Mouse (Mus musculus) midbrain, embryonic 15.5 days (tissue): ENCODE data around the gene Olfr1033. TPM values are rescaled to one million over a fixed set of nuclear protein-coding genes. Genes with fewer than 3 reads are reported as not detected.

Source experiments
- polyA plus RNA-seq: library from polyadenylated mRNA; unstranded; fragments of >200 nt; fragmentation: Nextera tagmentation; extraction: Ambion mirVana; gene quantifications from 2 replicates; pipeline ENCODE4 v1.2.1, GENCODE M21; 2015

The Olfr1033 gene
- polyA plus RNA-seq, 1 experiment from 2014 or later, result not detected

Other genes with a start within 250 kb of the Olfr1033 start
- gene Olfr1014, start 247.9 kb upstream of the Olfr1033 start, polyA plus RNA-seq, result not detected in 2 replicates
- gene Olfr1015, start 238.6 kb upstream of the Olfr1033 start, polyA plus RNA-seq, result not detected in 2 replicates
- not detected in 2 replicates for gene Olfr1016, start 218.1 kb upstream of the Olfr1033 start, polyA plus RNA-seq
- not detected in 2 replicates for gene Olfr1018, start 202.2 kb upstream of the Olfr1033 start, polyA plus RNA-seq
- gene Olfr1019, start 175.2 kb upstream of the Olfr1033 start, polyA plus RNA-seq, result not detected in 2 replicates
- not detected in 2 replicates for gene Olfr1020, start 173.6 kb upstream of the Olfr1033 start, polyA plus RNA-seq
- not detected in 2 replicates for gene Olfr1022, start 152.0 kb upstream of the Olfr1033 start, polyA plus RNA-seq
- gene Olfr1023, start 135.0 kb upstream of the Olfr1033 start, polyA plus RNA-seq, result not detected in 2 replicates
- not detected in 2 replicates for gene Olfr1024, start 115.6 kb upstream of the Olfr1033 start, polyA plus RNA-seq
- not detected in 2 replicates for gene Olfr1025-ps1, start 105.4 kb upstream of the Olfr1033 start, polyA plus RNA-seq
- gene Olfr1026, start 99.1 kb upstream of the Olfr1033 start, polyA plus RNA-seq, result not detected in 2 replicates
- gene Olfr1028, start 70.2 kb upstream of the Olfr1033 start, polyA plus RNA-seq, result not detected in 2 replicates
- gene Olfr1029, start 46.7 kb upstream of the Olfr1033 start, polyA plus RNA-seq, result not detected in 2 replicates
- not detected in 2 replicates for gene Olfr1030, start 41.4 kb upstream of the Olfr1033 start, polyA plus RNA-seq
- gene Olfr1031, start 30.3 kb upstream of the Olfr1033 start, polyA plus RNA-seq, result not detected in 2 replicates
- gene Olfr1032, start 15.1 kb upstream of the Olfr1033 start, polyA plus RNA-seq, result not detected in 2 replicates
- not detected in 2 replicates for gene Olfr1034, start 25.2 kb downstream of the Olfr1033 start, polyA plus RNA-seq
- not detected in 2 replicates for gene Olfr1036, start 53.4 kb downstream of the Olfr1033 start, polyA plus RNA-seq
- gene Olfr1037, start 66.8 kb downstream of the Olfr1033 start, polyA plus RNA-seq, result not detected in 2 replicates
- not detected in 2 replicates for gene Olfr1039, start 115.3 kb downstream of the Olfr1033 start, polyA plus RNA-seq
- not detected in 2 replicates for gene Olfr1040, start 126.1 kb downstream of the Olfr1033 start, polyA plus RNA-seq
- gene Olfr1042, start 141.2 kb downstream of the Olfr1033 start, polyA plus RNA-seq, result not detected in 2 replicates
- not detected in 2 replicates for gene Olfr1043, start 146.9 kb downstream of the Olfr1033 start, polyA plus RNA-seq
- gene Olfr1044, start 157.2 kb downstream of the Olfr1033 start, polyA plus RNA-seq, result not detected in 2 replicates
- not detected in 2 replicates for gene Olfr52, start 165.1 kb downstream of the Olfr1033 start, polyA plus RNA-seq
- not detected in 2 replicates for gene Olfr1045, start 182.4 kb downstream of the Olfr1033 start, polyA plus RNA-seq
- gene Olfr1046, start 198.7 kb downstream of the Olfr1033 start, polyA plus RNA-seq, result not detected in 2 replicates
- gene Olfr1047, start 210.8 kb downstream of the Olfr1033 start, polyA plus RNA-seq, result not detected in 2 replicates
- not detected in 2 replicates for gene Olfr1048, start 219.7 kb downstream of the Olfr1033 start, polyA plus RNA-seq
- gene Olfr1049, start 237.7 kb downstream of the Olfr1033 start, polyA plus RNA-seq, result not detected in 2 replicates